Mouse (Mus musculus) MEL (cell line): Measurements from ENCODE around the gene Ube2h.

ENCODE experiments used
- CTCF ChIP-seq, 3 experiments: IDR thresholded peaks in 2 of 3; conservative IDR thresholded peaks in 1 of 3; 2 replicates each; pipeline ENCODE4 v1.5.1; 2011 to 2012; ENCODE audit warnings: low read length in 3 of 3, low read depth in 2 of 3, mild to moderate bottlenecking in 2 of 3, improper control_type of control experiment in 1 of 3, inconsistent platforms in 1 of 3, mixed read lengths in 1 of 3, moderate library complexity in 1 of 3; ENCODE audit not compliant: control insufficient read depth in 1 of 3, insufficient read depth in 1 of 3, poor library complexity in 1 of 3, severe bottlenecking in 1 of 3
- ELF1 ChIP-seq: IDR thresholded peaks from 2 replicates; pipeline ENCODE4 v1.6.1; 2014; ENCODE audit warnings: low read depth, mild to moderate bottlenecking, inconsistent platforms, low read length, improper control_type of control experiment, moderate library complexity
- EP300 ChIP-seq, 2 experiments: IDR thresholded peaks; 2 replicates each; pipeline ENCODE4 v1.6.1; 2011; ENCODE audit warnings: improper control_type of control experiment in 2 of 2, low read length in 2 of 2, low read depth in 1 of 2, mild to moderate bottlenecking in 1 of 2
- GABPA ChIP-seq: IDR thresholded peaks from 2 replicates; pipeline ENCODE4 v1.6.1; 2012; ENCODE audit warnings: low read depth, mild to moderate bottlenecking, inconsistent platforms, low read length, improper control_type of control experiment, moderate library complexity
- KAT2A ChIP-seq: conservative IDR thresholded peaks from 2 replicates; pipeline ENCODE4 v1.6.1; 2012; ENCODE audit warnings: low read depth, low read length, improper control_type of control experiment, inconsistent platforms
- MAFK ChIP-seq: IDR thresholded peaks from 2 replicates; pipeline ENCODE4 v1.6.1; 2011; ENCODE audit warnings: low read depth, mild to moderate bottlenecking, low read length, improper control_type of control experiment, borderline replicate concordance
- MYB ChIP-seq: IDR thresholded peaks from 2 replicates; pipeline ENCODE4 v1.6.1; 2011; ENCODE audit warnings: mild to moderate bottlenecking, low read depth, low read length, improper control_type of control experiment
- POLR2A ChIP-seq, 2 experiments: IDR thresholded peaks; 2 replicates each; pipeline ENCODE4 v1.6.1; 2011 to 2012; ENCODE audit warnings: low read length in 2 of 2, mild to moderate bottlenecking in 2 of 2, control low read depth in 1 of 2, improper control_type of control experiment in 1 of 2, low read depth in 1 of 2, moderate library complexity in 1 of 2; ENCODE audit not compliant: control insufficient read depth in 1 of 2, insufficient read depth in 1 of 2, poor library complexity in 1 of 2
- POLR2AphosphoS2 ChIP-seq: IDR thresholded peaks from 2 replicates; pipeline ENCODE4 v1.6.1; 2011; ENCODE audit warnings: low read length, improper control_type of control experiment
- SMC3 ChIP-seq: IDR thresholded peaks from 2 replicates; pipeline ENCODE4 v1.6.1; 2011; ENCODE audit warnings: low read depth, low read length, improper control_type of control experiment
- ZC3H11A ChIP-seq: IDR thresholded peaks from 2 replicates; pipeline ENCODE4 v1.6.1; 2012; ENCODE audit warnings: low read depth, mild to moderate bottlenecking, inconsistent platforms, low read length, improper control_type of control experiment

- TF ChIP-seq CTCF (IDR thresholded peaks at IDR 0.05 in 2 of 3, conservative IDR thresholded peaks at IDR 0.05 in 1 of 3; ENCODE audit: control insufficient read depth in 1 of 3, insufficient read depth in 1 of 3, low read depth in 2 of 3, low read length in 3 of 3, poor library complexity in 1 of 3, severe bottlenecking in 1 of 3): peak; percentile 91 to 97 (median 95)
- peak; percentile 89 for TF ChIP-seq ZC3H11A
- TF ChIP-seq ELF1: 0 out of 2 replicates have a peak, but pooled peaks have one; percentile 24
- TF ChIP-seq POLR2A (IDR thresholded peaks at IDR 0.05; ENCODE audit: control insufficient read depth in 1 of 2, insufficient read depth in 1 of 2, low read depth in 1 of 2, low read length in 2 of 2, poor library complexity in 1 of 2): no peak
- TF ChIP-seq EP300 (IDR thresholded peaks at IDR 0.05; ENCODE audit: low read depth in 1 of 2, low read length in 2 of 2): no peak
- no peak for TF ChIP-seq MAFK
- TF ChIP-seq SMC3: peak; percentile 97
- no peak for TF ChIP-seq GABPA
- no peak for TF ChIP-seq KAT2A
- TF ChIP-seq MYB: no peak
- no peak for TF ChIP-seq POLR2AphosphoS2
Observed at GRCm38 (mm10) chr6:30210788-30211187, 93.6 kb downstream of the Ube2h start.
